Mouse (Mus musculus) lung, adult 18-20 months (tissue): ENCODE results near the gene Bcar1.

Experiments used
- DNase-seq, 2 experiments: peaks; one replicate each; pipeline ENCODE4 v3.0.0; 2022; ENCODE audit warnings: mixed read lengths in 2 of 2

Bcar1 gene

GRCm38 (mm10) chr8:111666751-111667150, 76.9 kb downstream of the Bcar1 start:
- DNase-seq = no peak

- DNase-seq = peak; percentile 78 to 83
Observed at GRCm38 (mm10) chr8:111662473-111662872, 81.1 kb downstream of the Bcar1 start.
